Mouse (Mus musculus): ENCODE data around the gene Pcca. TPM values are rescaled to one million over a fixed set of nuclear protein-coding genes. Genes with fewer than 3 reads are reported as not detected.
A peak's percentile ranks its signal among the peaks of the same experiment; 100 is the strongest.

Gene Pcca
- polyA plus RNA-seq, 1 experiment from 2014 or later = 29.9 TPM

- no peaks in the 10 kb centered on the region for H3K4me1 ChIP-seq (ENCODE audit: control insufficient read depth, insufficient read depth, low read length)
- ATAC-seq (ENCODE audit: low FRiP score, low TSS enrichment) = no peak
- no peaks in the 10 kb centered on the region for H3K9me3 ChIP-seq (ENCODE audit: control insufficient read depth, low read length)
- H3K27ac ChIP-seq (replicated peaks; ENCODE audit: low read depth, low read length) = no peak overlapping the region
- H3K36me3 ChIP-seq (ENCODE audit: control insufficient read depth, insufficient read depth, low read length) = no peaks in the 10 kb centered on the region
- WGBS = 79% methylated on average over 7 of the region's 7 CpGs
- no peak overlapping the region for H3K4me2 ChIP-seq (ENCODE audit: low read length)
- no peak overlapping the region for H3K4me3 ChIP-seq (replicated peaks; ENCODE audit: low read depth, low read length)
- no peak overlapping the region for H3K9ac ChIP-seq (replicated peaks; ENCODE audit: low read length)
- peak; percentile 8 for DNase-seq
- H3K27me3 ChIP-seq (ENCODE audit: control insufficient read depth, insufficient read depth, low read length) = no peaks in the 10 kb centered on the region
Measured at GRCm38 (mm10) chr14:122790111-122790510, 256.0 kb downstream of the Pcca start.

- 91% methylated on average over 4 of the region's 4 CpGs for WGBS
- Histone ChIP-seq H3K36me3 (ENCODE audit: control insufficient read depth, insufficient read depth, low read length) (no peaks in the 10 kb centered on the region), H3K9ac (replicated peaks; ENCODE audit: low read length) (no peak overlapping the region), H3K4me1 (ENCODE audit: control insufficient read depth, insufficient read depth, low read length) (no peaks in the 10 kb centered on the region), H3K27ac (replicated peaks; ENCODE audit: low read depth, low read length) (no peak overlapping the region), H3K9me3 (ENCODE audit: control insufficient read depth, low read length) (no peaks in the 10 kb centered on the region), H3K4me2 (ENCODE audit: low read length) (no peak overlapping the region), H3K4me3 (replicated peaks; ENCODE audit: low read depth, low read length) (no peak overlapping the region), H3K27me3 (ENCODE audit: control insufficient read depth, insufficient read depth, low read length) (no peaks in the 10 kb centered on the region)
- ATAC-seq (ENCODE audit: low FRiP score, low TSS enrichment) (no peak), DNase-seq (no peak)
Measured at GRCm38 (mm10) chr14:122793368-122793767, 259.2 kb downstream of the Pcca start.

GRCm38 (mm10) chr14:122800296-122800695 lies 266.2 kb downstream of the Pcca start:
- DNase-seq = no peak
- WGBS = 84% methylated on average over 4 of the region's 4 CpGs
- no peak overlapping the region for H3K9ac ChIP-seq (replicated peaks; ENCODE audit: low read length)
- no peak overlapping the region for H3K4me3 ChIP-seq (replicated peaks; ENCODE audit: low read depth, low read length)
- no peaks in the 10 kb centered on the region for H3K9me3 ChIP-seq (ENCODE audit: control insufficient read depth, low read length)
- no peak overlapping the region for H3K4me2 ChIP-seq (ENCODE audit: low read length)
- no peaks in the 10 kb centered on the region for H3K27me3 ChIP-seq (ENCODE audit: control insufficient read depth, insufficient read depth, low read length)
- no peak overlapping the region for H3K27ac ChIP-seq (replicated peaks; ENCODE audit: low read depth, low read length)
- no peak for ATAC-seq (ENCODE audit: low FRiP score, low TSS enrichment)
- H3K4me1 ChIP-seq (ENCODE audit: control insufficient read depth, insufficient read depth, low read length) = no peaks in the 10 kb centered on the region
- H3K36me3 ChIP-seq (ENCODE audit: control insufficient read depth, insufficient read depth, low read length) = no peaks in the 10 kb centered on the region

- Histone ChIP-seq H3K36me3 (ENCODE audit: control insufficient read depth, insufficient read depth, low read length) (no peaks in the 10 kb centered on the region), H3K4me2 (ENCODE audit: low read length) (no peak overlapping the region), H3K9me3 (ENCODE audit: control insufficient read depth, low read length) (no peaks in the 10 kb centered on the region), H3K27ac (replicated peaks; ENCODE audit: low read depth, low read length) (no peak overlapping the region), H3K9ac (replicated peaks; ENCODE audit: low read length) (no peak overlapping the region), H3K27me3 (ENCODE audit: control insufficient read depth, insufficient read depth, low read length) (no peaks in the 10 kb centered on the region), H3K4me1 (ENCODE audit: control insufficient read depth, insufficient read depth, low read length) (no peaks in the 10 kb centered on the region), H3K4me3 (replicated peaks; ENCODE audit: low read depth, low read length) (no peak overlapping the region)
- ATAC-seq (ENCODE audit: low FRiP score, low TSS enrichment) (no peak), DNase-seq (no peak)
- 85% methylated on average over 3 of the region's 3 CpGs for whole genome bisulfite sequencing
Measured at GRCm38 (mm10) chr14:122821002-122821401, 286.9 kb downstream of the Pcca start.

GRCm38 (mm10) chr14:122823791-122824190 lies 289.7 kb downstream of the Pcca start:
- H3K9ac ChIP-seq (replicated peaks; ENCODE audit: low read length) = no peak overlapping the region
- H3K4me2 ChIP-seq (ENCODE audit: low read length) = no peak overlapping the region
- no peaks in the 10 kb centered on the region for H3K36me3 ChIP-seq (ENCODE audit: control insufficient read depth, insufficient read depth, low read length)
- no peak for ATAC-seq (ENCODE audit: low FRiP score, low TSS enrichment)
- H3K9me3 ChIP-seq (ENCODE audit: control insufficient read depth, low read length) = no peaks in the 10 kb centered on the region
- H3K27ac ChIP-seq (replicated peaks; ENCODE audit: low read depth, low read length) = no peak overlapping the region
- no peaks in the 10 kb centered on the region for H3K4me1 ChIP-seq (ENCODE audit: control insufficient read depth, insufficient read depth, low read length)
- no peak for DNase-seq
- H3K27me3 ChIP-seq (ENCODE audit: control insufficient read depth, insufficient read depth, low read length) = no peaks in the 10 kb centered on the region
- WGBS = 80% methylated on average over 2 of the region's 2 CpGs
- no peak overlapping the region for H3K4me3 ChIP-seq (replicated peaks; ENCODE audit: low read depth, low read length)

- no peak for ATAC-seq (ENCODE audit: low FRiP score, low TSS enrichment)
- H3K36me3 ChIP-seq (ENCODE audit: control insufficient read depth, insufficient read depth, low read length) = no peaks in the 10 kb centered on the region
- DNase-seq = no peak
- H3K4me1 ChIP-seq (ENCODE audit: control insufficient read depth, insufficient read depth, low read length) = no peaks in the 10 kb centered on the region
- no peak overlapping the region for H3K4me3 ChIP-seq (replicated peaks; ENCODE audit: low read depth, low read length)
- H3K9ac ChIP-seq (replicated peaks; ENCODE audit: low read length) = no peak overlapping the region
- H3K27ac ChIP-seq (replicated peaks; ENCODE audit: low read depth, low read length) = no peak overlapping the region
- H3K4me2 ChIP-seq (ENCODE audit: low read length) = no peak overlapping the region
- H3K9me3 ChIP-seq (ENCODE audit: control insufficient read depth, low read length) = no peaks in the 10 kb centered on the region
- no peaks in the 10 kb centered on the region for H3K27me3 ChIP-seq (ENCODE audit: control insufficient read depth, insufficient read depth, low read length)
- 99% methylated on average over 2 of the region's 2 CpGs for WGBS
Measured at GRCm38 (mm10) chr14:122825464-122825863, 291.3 kb downstream of the Pcca start.

- Histone ChIP-seq H3K4me1 (ENCODE audit: control insufficient read depth, insufficient read depth, low read length) (no peaks in the 10 kb centered on the region), H3K27me3 (ENCODE audit: control insufficient read depth, insufficient read depth, low read length) (no peaks in the 10 kb centered on the region), H3K27ac (replicated peaks; ENCODE audit: low read depth, low read length) (no peak overlapping the region), H3K4me2 (ENCODE audit: low read length) (no peak overlapping the region), H3K4me3 (replicated peaks; ENCODE audit: low read depth, low read length) (no peak overlapping the region), H3K9me3 (ENCODE audit: control insufficient read depth, low read length) (no peaks in the 10 kb centered on the region), H3K9ac (replicated peaks; ENCODE audit: low read length) (no peak overlapping the region), H3K36me3 (ENCODE audit: control insufficient read depth, insufficient read depth, low read length) (no peaks in the 10 kb centered on the region)
- 94% methylated on average over 1 of the region's 1 CpGs for WGBS
- no peak for ATAC-seq (ENCODE audit: low FRiP score, low TSS enrichment)
- no peak for DNase-seq
Measured at GRCm38 (mm10) chr14:122830433-122830832, 296.3 kb downstream of the Pcca start.

- WGBS = 82% methylated on average over 3 of the region's 3 CpGs
- no peak for ATAC-seq (ENCODE audit: low FRiP score, low TSS enrichment)
- H3K36me3 ChIP-seq (ENCODE audit: control insufficient read depth, insufficient read depth, low read length) = no peaks in the 10 kb centered on the region
Measured at GRCm38 (mm10) chr14:122833666-122834065, 299.5 kb downstream of the Pcca start.

GRCm38 (mm10) chr14:122834753-122835152 lies 300.6 kb downstream of the Pcca start:
- Histone ChIP-seq H3K36me3 (ENCODE audit: control insufficient read depth, insufficient read depth, low read length) (no peaks in the 10 kb centered on the region), H3K4me2 (ENCODE audit: low read length) (no peak overlapping the region)
- WGBS = 93% methylated on average over 1 of the region's 1 CpGs

More at GRCm38 (mm10) chr14:122833666-122834065, 299.5 kb downstream of the Pcca start:
- Histone ChIP-seq H3K27me3 (ENCODE audit: control insufficient read depth, insufficient read depth, low read length) (no peaks in the 10 kb centered on the region), H3K4me1 (ENCODE audit: control insufficient read depth, insufficient read depth, low read length) (no peaks in the 10 kb centered on the region), H3K9ac (replicated peaks; ENCODE audit: low read length) (no peak overlapping the region), H3K9me3 (ENCODE audit: control insufficient read depth, low read length) (no peaks in the 10 kb centered on the region), H3K4me2 (ENCODE audit: low read length) (no peak overlapping the region), H3K4me3 (replicated peaks; ENCODE audit: low read depth, low read length) (no peak overlapping the region), H3K27ac (replicated peaks; ENCODE audit: low read depth, low read length) (no peak overlapping the region)
- DNase-seq = no peak

More at GRCm38 (mm10) chr14:122834753-122835152, 300.6 kb downstream of the Pcca start:
- no peaks in the 10 kb centered on the region for H3K27me3 ChIP-seq (ENCODE audit: control insufficient read depth, insufficient read depth, low read length)
- ATAC-seq (ENCODE audit: low FRiP score, low TSS enrichment) = no peak
- H3K9me3 ChIP-seq (ENCODE audit: control insufficient read depth, low read length) = no peaks in the 10 kb centered on the region
- no peak for DNase-seq
- H3K4me3 ChIP-seq (replicated peaks; ENCODE audit: low read depth, low read length) = no peak overlapping the region
- no peaks in the 10 kb centered on the region for H3K4me1 ChIP-seq (ENCODE audit: control insufficient read depth, insufficient read depth, low read length)
- H3K9ac ChIP-seq (replicated peaks; ENCODE audit: low read length) = no peak overlapping the region
- no peak overlapping the region for H3K27ac ChIP-seq (replicated peaks; ENCODE audit: low read depth, low read length)
